Mouse (Mus musculus) urinary bladder, postnatal 14 days (tissue): ENCODE data around the gene Mxd4.

Experiments
- DNase-seq: peaks from one replicate; pipeline ENCODE4 v3.0.0; 2021; ENCODE audit warnings: low spot score

The Mxd4 gene

DNA sequence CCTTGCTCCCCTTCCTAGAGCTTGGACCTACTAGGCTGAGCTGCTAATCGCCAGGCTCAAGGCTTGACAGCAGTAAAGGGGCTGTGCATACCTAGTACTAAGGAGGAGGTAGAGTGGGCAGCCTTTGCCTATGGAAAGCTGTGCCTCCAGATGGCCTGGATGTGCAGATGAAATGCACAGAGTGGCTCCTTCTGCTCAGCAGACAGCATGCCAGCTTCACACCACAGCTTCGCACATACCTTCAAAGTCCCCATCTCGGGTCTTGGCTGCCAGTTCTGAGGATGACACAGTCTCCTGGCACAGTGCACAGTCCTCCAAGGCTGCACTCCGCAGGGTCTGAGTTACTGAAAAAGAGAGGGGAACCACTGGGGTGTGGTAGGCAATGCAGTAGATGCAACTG is 9.7 kb upstream of the Mxd4 start:
- DNase-seq: no peak

GRCm38 (mm10) chr5:34196423-34196822 is 8.9 kb upstream of the Mxd4 start:
- DNase-seq: no peak

GRCm38 (mm10) chr5:34195786-34196185 is 8.3 kb upstream of the Mxd4 start:
- no peak for DNase-seq

DNA sequence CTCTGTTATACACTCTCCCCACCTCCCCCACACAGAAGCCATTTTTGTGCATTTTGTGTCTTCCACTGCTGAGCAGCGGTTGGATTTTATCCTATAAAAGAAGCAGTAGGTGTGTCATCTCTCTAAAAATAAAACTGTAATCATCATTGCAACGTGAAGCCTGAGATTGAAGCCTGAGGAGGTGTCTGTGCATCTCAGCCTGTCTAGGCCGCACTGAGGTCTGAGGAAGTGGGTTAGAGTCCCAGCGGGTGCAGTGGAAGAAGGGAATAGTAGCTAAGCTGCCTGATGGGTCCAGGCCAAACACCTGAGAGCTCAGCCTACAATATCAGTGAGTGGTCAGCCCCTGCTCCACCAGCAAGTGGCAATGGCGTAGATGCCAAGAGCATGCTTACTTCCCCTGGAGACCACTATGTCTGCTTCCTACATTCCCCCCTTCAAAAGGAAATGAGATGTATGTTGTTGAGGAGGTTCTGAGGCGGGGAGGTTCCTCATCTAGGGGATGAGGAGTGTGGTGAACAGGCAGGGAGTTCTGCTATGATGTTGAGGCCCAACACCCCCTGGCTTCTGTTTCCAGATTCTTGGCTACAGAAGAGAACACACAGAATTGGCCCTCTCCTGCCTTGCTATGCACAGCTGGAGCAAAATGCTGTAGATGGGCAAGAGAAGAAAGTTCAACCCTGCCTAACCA is 7.6 kb upstream of the Mxd4 start:
- no peak for DNase-seq

DNA sequence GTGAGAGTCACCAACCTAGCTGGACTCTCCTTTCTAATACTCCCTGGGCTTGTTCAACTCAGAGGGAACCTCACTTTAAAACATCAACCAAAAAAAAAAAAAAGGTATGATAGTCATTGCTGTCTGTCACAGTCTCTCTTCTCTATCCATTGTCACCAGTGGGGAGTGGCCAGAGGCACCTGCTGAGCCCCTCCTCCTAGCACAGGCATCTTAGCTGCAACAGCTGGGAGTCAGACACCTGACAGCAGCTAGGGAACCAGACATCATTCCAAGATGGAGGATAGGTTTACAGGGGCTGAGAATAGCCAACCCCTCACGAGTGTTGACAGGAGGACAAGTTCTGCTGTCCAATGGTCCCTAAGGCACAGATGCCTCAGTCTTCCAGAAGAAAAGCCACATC is 6.9 kb upstream of the Mxd4 start:
- no peak for DNase-seq

GRCm38 (mm10) chr5:34191843-34192242 is 4.3 kb upstream of the Mxd4 start:
- peak; percentile 25 for DNase-seq

- DNase-seq: peak; percentile 64
These were observed 3.5 kb upstream of the Mxd4 start for GRCm38 (mm10) chr5:34191021-34191420.

- no peak for DNase-seq
These were observed 2.0 kb upstream of the Mxd4 start for GRCm38 (mm10) chr5:34189521-34189920.

GRCm38 (mm10) chr5:34188856-34189255 is 1.3 kb upstream of the Mxd4 start:
- DNase-seq: no peak

DNA sequence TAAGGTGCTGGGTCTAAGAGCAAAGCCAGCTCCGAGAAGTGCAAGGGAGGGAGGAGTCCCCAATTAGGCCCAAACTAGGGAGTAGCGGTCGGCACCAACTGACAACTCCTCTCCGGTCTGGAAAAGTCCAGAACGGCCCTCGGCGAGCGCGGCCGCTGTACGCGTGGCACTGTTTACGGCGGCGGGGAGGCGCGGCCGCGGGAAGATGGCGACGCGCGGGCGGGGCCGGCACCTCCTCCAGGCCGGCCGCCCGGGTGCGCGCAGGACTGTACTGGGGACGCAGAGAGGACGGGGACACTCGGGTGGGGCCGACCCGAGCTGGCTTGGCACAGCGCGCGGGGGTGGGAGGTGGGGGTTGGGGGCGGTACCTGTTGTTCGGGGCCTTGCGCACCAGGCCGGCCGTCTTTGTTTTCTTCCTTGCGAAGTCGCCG is 544 bp downstream of the Mxd4 start:
- DNase-seq: peak; percentile 67

- DNase-seq: no peak
These were observed 1.1 kb downstream of the Mxd4 start for GRCm38 (mm10) chr5:34186391-34186790.

- DNase-seq: no peak
These were observed 1.7 kb downstream of the Mxd4 start for GRCm38 (mm10) chr5:34185791-34186190.

DNA sequence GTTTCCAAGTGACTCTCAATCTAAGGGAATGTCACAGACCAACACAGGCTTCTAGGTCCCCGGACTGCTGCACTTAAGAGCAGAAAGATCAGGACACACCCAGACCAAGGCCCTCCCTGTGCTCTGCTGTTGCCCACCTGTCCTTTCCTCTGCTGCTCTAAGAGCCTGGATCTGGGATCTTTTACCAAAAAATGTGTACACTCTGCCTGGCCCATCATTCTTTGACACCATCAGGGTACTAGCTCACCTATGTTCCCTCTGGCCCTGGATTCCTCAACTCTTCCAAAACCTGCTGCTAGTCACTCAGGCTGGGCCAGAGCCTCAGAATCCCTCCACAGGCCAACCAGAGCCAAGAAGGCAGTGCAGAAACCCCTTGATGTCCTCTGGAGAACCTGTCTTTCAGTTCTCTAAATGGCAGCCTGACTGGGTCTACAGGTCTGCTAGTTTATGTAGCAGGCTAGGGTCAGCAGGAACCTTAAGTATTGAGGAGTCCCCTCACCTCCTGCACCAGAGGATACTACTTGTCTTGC is 2.4 kb downstream of the Mxd4 start:
- DNase-seq: no peak

GRCm38 (mm10) chr5:34183976-34184375 is 3.5 kb downstream of the Mxd4 start:
- peak; percentile 2 for DNase-seq

DNA sequence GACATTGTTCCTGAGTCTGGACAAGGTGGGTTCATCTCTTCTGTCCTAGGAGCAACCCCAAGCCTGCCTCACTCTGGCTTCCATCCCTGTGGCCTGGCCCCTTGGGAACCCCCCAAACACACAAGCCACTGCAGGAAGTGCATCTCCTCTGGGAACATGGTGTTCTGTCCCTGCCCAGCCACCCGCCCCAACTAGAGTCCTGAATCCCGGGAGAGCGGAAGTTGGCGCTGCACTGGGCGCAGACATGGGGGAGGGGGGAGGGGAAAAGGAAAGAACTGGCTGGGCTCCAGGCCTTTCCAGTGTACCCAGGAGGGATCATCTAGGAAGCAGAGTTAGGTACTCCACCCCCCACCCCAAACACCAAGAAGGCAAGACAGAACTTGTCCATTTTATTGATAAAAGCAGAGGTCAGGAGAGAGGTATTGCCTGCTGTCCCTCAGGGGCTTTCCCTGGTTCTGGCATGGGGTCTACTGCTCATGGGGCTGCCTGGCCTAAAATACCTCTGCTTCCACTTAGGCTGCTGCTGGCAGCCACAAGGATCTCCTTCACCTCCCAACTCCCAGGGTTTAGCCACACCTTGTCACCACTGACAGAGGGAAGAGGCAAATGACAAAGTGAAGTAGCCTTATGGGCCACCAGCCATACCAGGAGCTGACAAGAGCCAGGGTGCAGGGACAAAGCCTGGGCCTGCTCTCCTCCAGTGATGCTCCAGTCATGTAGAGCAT is 4.2 kb downstream of the Mxd4 start:
- peak; percentile 29 for DNase-seq

GRCm38 (mm10) chr5:34182486-34182885 is 5.0 kb downstream of the Mxd4 start:
- peak; percentile 11 for DNase-seq

- DNase-seq: peak; percentile 2
These were observed 9.7 kb downstream of the Mxd4 start for GRCm38 (mm10) chr5:34177821-34178220.

DNA sequence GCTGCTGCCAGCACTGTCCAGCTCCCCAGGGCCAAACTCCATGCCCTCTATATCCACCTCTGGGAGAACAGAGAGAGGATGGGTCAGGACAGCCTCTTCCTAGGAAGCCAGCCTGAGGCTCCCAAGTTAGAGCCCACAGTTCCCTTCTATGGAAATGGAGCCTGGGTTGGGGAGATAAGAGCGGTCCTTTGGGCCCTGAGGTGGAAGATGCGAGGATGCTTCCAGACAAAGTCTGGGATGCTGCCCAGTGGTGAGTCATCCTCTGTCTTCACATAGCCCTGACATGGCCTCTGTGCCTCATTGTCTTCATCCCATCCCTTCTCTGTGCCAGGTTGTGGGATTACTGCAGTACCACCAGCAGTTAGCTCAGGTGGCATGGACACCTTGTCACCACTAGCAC is 10.4 kb downstream of the Mxd4 start:
- peak; percentile 8 for DNase-seq

- DNase-seq: no peak
These were observed 10.8 kb downstream of the Mxd4 start for GRCm38 (mm10) chr5:34176691-34177090.

- DNase-seq: no peak
These were observed 12.2 kb downstream of the Mxd4 start for GRCm38 (mm10) chr5:34175403-34175694.

DNA sequence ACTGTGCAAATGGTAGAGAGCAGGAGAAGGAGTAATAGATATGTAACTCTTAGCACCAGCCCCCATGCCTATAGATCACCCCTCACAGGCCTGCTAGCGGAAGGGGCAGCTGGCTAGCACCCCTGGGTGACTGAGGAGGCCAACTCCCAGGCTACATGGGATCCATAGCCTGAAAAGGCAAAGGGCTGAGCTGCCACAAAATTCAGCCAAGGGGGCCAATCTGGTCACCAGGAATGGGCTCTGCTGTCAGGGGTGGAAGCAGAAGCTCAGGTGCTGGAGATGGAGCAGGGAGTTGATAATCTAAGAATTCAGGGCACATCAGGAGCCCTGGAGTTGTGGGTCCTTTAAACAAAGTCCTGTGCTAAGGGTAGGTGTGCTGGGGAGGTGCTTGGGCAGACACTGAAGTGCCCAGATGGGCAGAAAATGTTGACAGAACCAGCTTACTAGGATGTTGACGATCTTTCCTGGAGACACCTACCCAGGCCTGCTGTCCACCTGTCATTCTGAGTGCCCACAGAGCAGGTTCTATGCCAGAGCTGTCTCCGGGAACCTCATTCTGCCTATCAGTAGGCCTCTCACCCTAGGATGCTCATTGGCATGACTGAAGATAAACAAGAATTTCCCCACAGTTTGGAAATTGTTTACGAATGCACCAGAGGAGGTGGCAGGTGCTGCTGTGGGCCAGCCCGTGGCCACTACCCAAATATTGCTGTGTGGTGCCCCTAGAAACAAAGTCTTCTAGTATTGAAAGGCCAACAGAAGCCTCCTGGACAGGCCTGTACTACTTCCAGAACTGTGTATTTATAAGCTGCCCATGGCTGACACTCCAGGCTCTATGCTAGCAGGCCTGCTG is 12.7 kb downstream of the Mxd4 start:
- DNase-seq: no peak

DNA sequence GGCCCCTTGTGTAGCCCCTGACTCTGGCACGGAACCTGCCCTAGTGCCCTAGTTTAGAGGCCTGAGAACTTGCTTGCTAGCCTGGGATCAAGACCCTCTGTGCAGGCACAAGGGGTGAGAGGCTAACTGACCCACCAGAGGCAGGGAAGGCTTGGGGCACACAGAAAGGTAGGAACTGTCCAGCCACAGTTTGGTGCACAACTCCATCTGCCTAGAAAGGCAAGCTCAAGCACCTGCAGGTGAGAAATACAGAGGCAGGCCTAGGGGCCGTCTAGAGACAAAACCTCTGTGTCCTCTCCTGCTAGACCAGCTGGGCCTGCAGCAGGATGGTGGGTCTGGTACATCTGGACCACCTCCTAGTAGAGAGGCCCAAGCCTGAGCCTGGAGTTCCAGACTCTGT is 13.5 kb downstream of the Mxd4 start:
- DNase-seq: no peak

- DNase-seq: no peak
These were observed 16.8 kb downstream of the Mxd4 start for GRCm38 (mm10) chr5:34170726-34171125.
